Mouse (Mus musculus): ENCODE measurements at regions not wholly inside any gene's neighbourhood (a gene's known extent, or its start where the extent isn't known, plus 50 kb on each side); places are given as distances from the start of the nearest gene placed in this dataset.

GRCm38 (mm10) chr6:31810602-31811512, 239.2 kb upstream of the 1700012A03Rik start:
- TF ChIP-seq POLR2A (IDR thresholded peaks at IDR 0.05; ENCODE audit: borderline replicate concordance, extremely low read depth, insufficient read depth, insufficient read length, poor library complexity, severe bottlenecking) (no peak), CTCF (IDR thresholded peaks at IDR 0.05; ENCODE audit: borderline replicate concordance, extremely low read depth, insufficient read depth, insufficient read length) (no peak)
